ENCODE assay signal across 7 mouse cellular contexts in the genomic region with DNA sequence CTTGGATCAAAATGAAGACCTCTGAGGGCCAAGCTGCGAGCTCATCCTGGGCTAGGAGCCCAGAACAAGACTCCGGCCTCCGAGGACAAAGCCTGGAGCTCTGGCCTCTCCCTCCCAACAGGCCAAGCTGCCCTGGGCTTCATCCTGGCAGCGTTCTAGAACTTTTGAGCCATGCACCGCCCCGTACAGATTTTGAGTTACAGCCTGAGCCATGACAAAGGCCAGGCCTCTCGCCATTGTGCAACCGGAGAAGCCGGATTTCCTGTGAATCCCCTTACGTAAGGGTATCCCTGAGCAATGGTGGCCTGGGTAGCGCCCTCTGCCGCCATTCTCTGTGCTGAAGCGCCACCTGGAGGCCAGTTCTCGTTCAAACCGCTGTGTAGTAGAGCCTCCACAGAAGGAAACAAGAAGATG.
A peak's percentile ranks its signal among the peaks of the same experiment; 100 is the strongest.
DNase-seq lines count a peak whose midpoint lies in the region; ATAC-seq and TF ChIP-seq lines count a peak whose summit lies in the region.

No protein-coding gene starts in this region.

- no peak for TF ChIP-seq POLR2A in kidney, adult 2 months (IDR thresholded peaks at IDR 0.05; ENCODE audit: low read depth, low read length)
- TF ChIP-seq POLR2A in spleen, adult 2 months (IDR thresholded peaks at IDR 0.05; ENCODE audit: low read depth, low read length), result no peak

- TF ChIP-seq CTCF in kidney, adult 2 months (conservative IDR thresholded peaks at IDR 0.05; ENCODE audit: insufficient read depth, insufficient read length, low read depth, low read length), result peak; percentile 95
- TF ChIP-seq CTCF in spleen, adult 2 months (IDR thresholded peaks at IDR 0.05; ENCODE audit: extremely low read depth, insufficient read depth, insufficient read length, insufficient replicate concordance), result peak; percentile 86; the same call in 1 of the 2 replicates

- 14% methylated on average over 15 of the region's 15 CpGs for WGBS in embryonic facial prominence, embryonic 11.5 days
- WGBS in kidney, adult 2 months, result 5% methylated on average over 15 of the region's 15 CpGs
- 8% methylated on average over 15 of the region's 15 CpGs for WGBS in limb, embryonic 12.5 days
- 15% methylated on average over 15 of the region's 15 CpGs for WGBS in midbrain, embryonic 15.5 days
- 15% methylated on average over 15 of the region's 15 CpGs for WGBS in spleen, adult 2 months

- H3K4me1 ChIP-seq in embryonic facial prominence, embryonic 11.5 days (ENCODE audit: control insufficient read depth, insufficient read depth, low read length), result no peaks in the 10 kb centered on the region
- 0 out of 2 replicates have a peak, but pooled peaks cover 4% of the 10 kb centered on the region for H3K4me1 ChIP-seq in kidney, adult 2 months (ENCODE audit: control insufficient read depth, insufficient read depth, low read length)
- peaks cover 4% of the 10 kb centered on the region for H3K4me1 ChIP-seq in limb, embryonic 12.5 days (replicated peaks)
- H3K4me1 ChIP-seq in midbrain, embryonic 15.5 days, result peaks cover 10% of the 10 kb centered on the region
- no peaks in the 10 kb centered on the region; the same call in 1 of the 2 replicates for H3K4me1 ChIP-seq in spleen, adult 2 months (ENCODE audit: control insufficient read depth, insufficient read depth, insufficient read length)

- H3K4me2 ChIP-seq in embryonic facial prominence, embryonic 11.5 days (ENCODE audit: low read depth, low read length), result peak overlapping the region; percentile 7; the same call in 1 of the 2 replicates
- peak overlapping the region; percentile 53 for H3K4me2 ChIP-seq in limb, embryonic 12.5 days
- peak overlapping the region; percentile 41 for H3K4me2 ChIP-seq in midbrain, embryonic 15.5 days

- H3K27ac ChIP-seq in embryonic facial prominence, embryonic 11.5 days (replicated peaks; ENCODE audit: low read depth, low read length), result 0 out of 2 replicates have a peak overlapping the region, but pooled peaks have one; percentile 16
- peak overlapping the region; percentile 46 for H3K27ac ChIP-seq in kidney, adult 2 months (ENCODE audit: insufficient read depth, low read depth, low read length)
- peak overlapping the region; percentile 57 for H3K27ac ChIP-seq in limb, embryonic 12.5 days
- H3K27ac ChIP-seq in midbrain, embryonic 15.5 days, result peak overlapping the region; percentile 40
- no peak overlapping the region for H3K27ac ChIP-seq in spleen, adult 2 months (ENCODE audit: insufficient read depth, low read length)

- H3K27me3 ChIP-seq in embryonic facial prominence, embryonic 11.5 days (ENCODE audit: control insufficient read depth, insufficient read depth, low read length), result no peaks in the 10 kb centered on the region
- no peaks in the 10 kb centered on the region for H3K27me3 ChIP-seq in kidney, adult 2 months (replicated peaks; ENCODE audit: control insufficient read depth, insufficient read depth, low read length)
- H3K27me3 ChIP-seq in limb, embryonic 12.5 days, result no peaks in the 10 kb centered on the region
- H3K27me3 ChIP-seq in midbrain, embryonic 15.5 days (replicated peaks), result no peaks in the 10 kb centered on the region
- no peaks in the 10 kb centered on the region for H3K27me3 ChIP-seq in spleen, adult 2 months (ENCODE audit: control insufficient read depth, insufficient read depth, low read length)

- H3K36me3 ChIP-seq in embryonic facial prominence, embryonic 11.5 days (replicated peaks; ENCODE audit: control insufficient read depth, insufficient read depth, low read depth, low read length), result no peaks in the 10 kb centered on the region
- no peaks in the 10 kb centered on the region for H3K36me3 ChIP-seq in kidney, adult 2 months (ENCODE audit: control insufficient read depth, insufficient read depth, low read length)
- H3K36me3 ChIP-seq in limb, embryonic 12.5 days, result no peaks in the 10 kb centered on the region
- no peaks in the 10 kb centered on the region for H3K36me3 ChIP-seq in midbrain, embryonic 15.5 days (replicated peaks)
- no peaks in the 10 kb centered on the region for H3K36me3 ChIP-seq in spleen, adult 2 months (ENCODE audit: control insufficient read depth, insufficient read depth, low read length)

- peak overlapping the region; percentile 46 for H3K9ac ChIP-seq in embryonic facial prominence, embryonic 11.5 days (replicated peaks; ENCODE audit: low read length)
- no peak overlapping the region; the same call in 1 of the 2 replicates for H3K9ac ChIP-seq in limb, embryonic 12.5 days (replicated peaks)
- H3K9ac ChIP-seq in midbrain, embryonic 15.5 days, result peak overlapping the region; percentile 27; the same call in 1 of the 2 replicates

- peak; percentile 98 for DNase-seq in adrenal gland, postnatal 14 days
- peak; percentile 97 for DNase-seq in embryonic facial prominence, embryonic 11.5 days (ENCODE audit: low spot score)
- peak; percentile 97 to 99 for DNase-seq in heart, adult 18-20 months
- peak; percentile 96 for DNase-seq in kidney, adult 2 months
- DNase-seq in spleen, adult 2 months (ENCODE audit: low read depth in 1 of 2, low spot score in 2 of 2), result peak; percentile 45 to 79

- H3K4me3 ChIP-seq in embryonic facial prominence, embryonic 11.5 days (ENCODE audit: low read depth, low read length), result no peak overlapping the region
- H3K4me3 ChIP-seq in kidney, adult 2 months (ENCODE audit: insufficient read depth, low read depth, low read length), result peak overlapping the region; percentile 33
- peak overlapping the region; percentile 19; the same call in 1 of the 2 replicates for H3K4me3 ChIP-seq in limb, embryonic 12.5 days (replicated peaks)
- peak overlapping the region; percentile 15 for H3K4me3 ChIP-seq in midbrain, embryonic 15.5 days
- H3K4me3 ChIP-seq in spleen, adult 2 months (ENCODE audit: extremely low read depth, insufficient read depth, insufficient read length), result no peak overlapping the region; the same call in 1 of the 2 replicates

- ATAC-seq in embryonic facial prominence, embryonic 11.5 days (replicated peaks; ENCODE audit: insufficient number of reproducible peaks, low FRiP score, low TSS enrichment, low read depth), result peak; percentile 93
- ATAC-seq in limb, embryonic 12.5 days (ENCODE audit: insufficient number of reproducible peaks, insufficient read depth, low FRiP score, low TSS enrichment, low read depth), result peak; percentile 94
- peak; percentile 98 for ATAC-seq in midbrain, embryonic 15.5 days (replicated peaks)

- H3K9me3 ChIP-seq in embryonic facial prominence, embryonic 11.5 days (replicated peaks; ENCODE audit: control insufficient read depth, low read length), result no peaks in the 10 kb centered on the region
- H3K9me3 ChIP-seq in limb, embryonic 12.5 days, result no peaks in the 10 kb centered on the region
- no peaks in the 10 kb centered on the region for H3K9me3 ChIP-seq in midbrain, embryonic 15.5 days

Comparison
In these comparisons a context has a peak if more than half of its experiments do, and no peak if none do; other contexts are left out.
1. H3K4me3 ChIP-seq: peak in kidney, adult 2 months (single experiment), limb, embryonic 12.5 days (single experiment) and midbrain, embryonic 15.5 days (single experiment); none in embryonic facial prominence, embryonic 11.5 days (single experiment) and spleen, adult 2 months (single experiment).
2. Peak in every context shown above with its lines, with median percentiles within 50 percentile points of each other: DNase-seq, ATAC-seq and H3K4me2 ChIP-seq.